Mouse (Mus musculus): ENCODE results near the gene Zw10. TPM values are rescaled to one million over a fixed set of nuclear protein-coding genes. Genes with fewer than 3 reads are reported as not detected.

Gene Zw10
- total and polyA plus RNA-seq, 3 experiments = 26.5 to 31.0 TPM; not detected in 1

- Histone ChIP-seq H3K27ac (ENCODE audit: control insufficient read depth, low read depth, low read length) (no peak overlapping the region), H3K4me3 (ENCODE audit: control insufficient read depth in 1 of 2, insufficient read depth in 1 of 2, low read depth in 2 of 2, low read length in 2 of 2) (no peak overlapping the region), H3K36me3 (ENCODE audit: control insufficient read depth in 1 of 2, insufficient read depth in 2 of 2, low read length in 2 of 2) (no peaks in the 10 kb centered on the region), H3K9ac (ENCODE audit: control insufficient read depth, low read depth, low read length, poor library complexity, severe bottlenecking) (no peak overlapping the region), H3K27me3 (ENCODE audit: control insufficient read depth in 1 of 2, insufficient read depth in 2 of 2, low read length in 2 of 2) (no peaks in the 10 kb centered on the region; a peak in 1 of 4 replicates), H3K79me2 (ENCODE audit: control insufficient read depth, insufficient read depth, low read length, poor library complexity) (no peaks in the 10 kb centered on the region), H3K9me3 (replicated peaks; ENCODE audit: insufficient read depth, low read length) (no peaks in the 10 kb centered on the region), H3K4me1 (ENCODE audit: control insufficient read depth in 1 of 2, insufficient read depth in 2 of 2, low read length in 2 of 2) (no peaks in the 10 kb centered on the region)
- no peak for TF ChIP-seq MEF2A (IDR thresholded peaks at IDR 0.05; ENCODE audit: extremely low read depth, insufficient replicate concordance, low read depth, low read length, poor library complexity, severe bottlenecking)
- TF ChIP-seq ZNF384 (IDR thresholded peaks at IDR 0.05; ENCODE audit: low read depth, low read length) = no peak
- no peak for TF ChIP-seq ELF1 (IDR thresholded peaks at IDR 0.05; ENCODE audit: low read depth, low read length)
- no peak for TF ChIP-seq MAX (IDR thresholded peaks at IDR 0.05; ENCODE audit: low read length)
- no peak for TF ChIP-seq SMC3 (IDR thresholded peaks at IDR 0.05; ENCODE audit: low read depth, low read length)
- TF ChIP-seq MYB (IDR thresholded peaks at IDR 0.05; ENCODE audit: low read depth, low read length) = no peak
- no peak for TF ChIP-seq RAD21 (IDR thresholded peaks at IDR 0.05; ENCODE audit: low read depth, low read length)
- TF ChIP-seq KAT2A (conservative IDR thresholded peaks at IDR 0.05; ENCODE audit: low read depth, low read length) = no peak
- TF ChIP-seq MAZ (IDR thresholded peaks at IDR 0.05; ENCODE audit: low read depth, low read length) = no peak
- no peak for TF ChIP-seq ETS1 (IDR thresholded peaks at IDR 0.05; ENCODE audit: low read depth, low read length)
- no peak for TF ChIP-seq RCOR1 (IDR thresholded peaks at IDR 0.05; ENCODE audit: low read depth, low read length)
- TF ChIP-seq CTCF (IDR thresholded peaks at IDR 0.05 in 2 of 3, conservative IDR thresholded peaks at IDR 0.05 in 1 of 3; ENCODE audit: control insufficient read depth in 1 of 3, insufficient read depth in 1 of 3, low read depth in 2 of 3, low read length in 3 of 3, poor library complexity in 1 of 3, severe bottlenecking in 1 of 3) = no peak
- no peak for TF ChIP-seq TBP (IDR thresholded peaks at IDR 0.05; ENCODE audit: low read depth, low read length)
- no peak for TF ChIP-seq POLR2AphosphoS2 (IDR thresholded peaks at IDR 0.05; ENCODE audit: low read length)
- TF ChIP-seq GABPA (IDR thresholded peaks at IDR 0.05; ENCODE audit: low read depth, low read length) = no peak
- TF ChIP-seq POLR2A (IDR thresholded peaks at IDR 0.05; ENCODE audit: control insufficient read depth in 1 of 2, insufficient read depth in 1 of 2, low read depth in 1 of 2, low read length in 2 of 2, poor library complexity in 1 of 2) = no peak
- no peak for TF ChIP-seq GATA1 (IDR thresholded peaks at IDR 0.05; ENCODE audit: low read depth, low read length)
- TF ChIP-seq MAFK (IDR thresholded peaks at IDR 0.05; ENCODE audit: borderline replicate concordance, low read depth, low read length) = no peak
- TF ChIP-seq ZKSCAN1 (IDR thresholded peaks at IDR 0.05; ENCODE audit: low read depth, low read length) = no peak
- no peak for TF ChIP-seq MXI1 (IDR thresholded peaks at IDR 0.05; ENCODE audit: low read depth, low read length)
- no peak for DNase-seq (ENCODE audit: low read depth, low spot score)
Measured at GRCm38 (mm10) chr9:49118271-49118825, 62.9 kb downstream of the Zw10 start.

GRCm38 (mm10) chr9:49119759-49120158, 64.3 kb downstream of the Zw10 start:
- Histone ChIP-seq H3K4me1 (ENCODE audit: control insufficient read depth in 1 of 2, insufficient read depth in 2 of 2, low read length in 2 of 2) (no peaks in the 10 kb centered on the region), H3K4me3 (ENCODE audit: control insufficient read depth in 1 of 2, insufficient read depth in 1 of 2, low read depth in 2 of 2, low read length in 2 of 2) (no peak overlapping the region), H3K9me3 (replicated peaks; ENCODE audit: insufficient read depth, low read length) (no peaks in the 10 kb centered on the region), H3K36me3 (ENCODE audit: control insufficient read depth in 1 of 2, insufficient read depth in 2 of 2, low read length in 2 of 2) (no peaks in the 10 kb centered on the region), H3K27ac (ENCODE audit: control insufficient read depth, low read depth, low read length) (no peak overlapping the region), H3K9ac (ENCODE audit: control insufficient read depth, low read depth, low read length, poor library complexity, severe bottlenecking) (no peak overlapping the region), H3K27me3 (ENCODE audit: control insufficient read depth in 1 of 2, insufficient read depth in 2 of 2, low read length in 2 of 2) (no peaks in the 10 kb centered on the region; a peak in 1 of 4 replicates), H3K79me2 (ENCODE audit: control insufficient read depth, insufficient read depth, low read length, poor library complexity) (no peaks in the 10 kb centered on the region)
- TF ChIP-seq SIN3A (IDR thresholded peaks at IDR 0.05; ENCODE audit: low read length) = no peak
- no peak for TF ChIP-seq TBP (IDR thresholded peaks at IDR 0.05; ENCODE audit: low read depth, low read length)
- TF ChIP-seq USF2 (IDR thresholded peaks at IDR 0.05; ENCODE audit: borderline replicate concordance in 1 of 2, insufficient read depth in 1 of 2, low read depth in 1 of 2, low read length in 2 of 2) = no peak
- no peak for TF ChIP-seq RCOR1 (IDR thresholded peaks at IDR 0.05; ENCODE audit: low read depth, low read length)
- no peak for TF ChIP-seq MXI1 (IDR thresholded peaks at IDR 0.05; ENCODE audit: low read depth, low read length)
- no peak for TF ChIP-seq CHD2 (IDR thresholded peaks at IDR 0.05; ENCODE audit: low read length)
- no peak for DNase-seq (ENCODE audit: low read depth, low spot score)
